Mouse (Mus musculus) limb, embryonic 10.5 days (tissue): ENCODE data around the gene Pacrg. TPM values are rescaled to one million over a fixed set of nuclear protein-coding genes. Genes with fewer than 3 reads are reported as not detected.

Experiments used
- DNase-seq: peaks from one replicate; pipeline ENCODE4 v3.0.0-alpha.2; 2017; ENCODE audit warnings: low spot score
- H3K27ac ChIP-seq: fragments of 300-500 bp; sonication (generic); 2 replicates; pipeline ENCODE4 v1.5.1; 2016; ENCODE audit warnings: mild to moderate bottlenecking
- H3K27me3 ChIP-seq: fragments of 300-500 bp; sonication (generic); 2 replicates; pipeline ENCODE4 v1.6.1; 2016; ENCODE audit warnings: low read depth, mild to moderate bottlenecking; ENCODE audit not compliant: poor library complexity, severe bottlenecking
- H3K36me3 ChIP-seq: fragments of 300-500 bp; sonication (generic); 2 replicates; pipeline ENCODE4 v1.6.1; 2016; ENCODE audit warnings: mild to moderate bottlenecking, moderate library complexity
- H3K4me1 ChIP-seq: fragments of 300-500 bp; sonication (generic); 2 replicates; pipeline ENCODE4 v1.6.1; 2016
- H3K4me3 ChIP-seq: fragments of 300-500 bp; sonication (generic); 2 replicates; pipeline ENCODE4 v1.5.1; 2016; ENCODE audit warnings: mild to moderate bottlenecking, moderate library complexity
- H3K9me3 ChIP-seq: fragments of 300-500 bp; sonication (generic); replicated peaks from 2 replicates; pipeline ENCODE4 v1.6.1; 2016; ENCODE audit warnings: mild to moderate bottlenecking
- WGBS: fragments of 180-500 bp; shearing (Covaris S2); methylation state at CpG from one replicate; pipeline ENCODE4 v1.1.7; 2016; 5-methylcytosine and 5-hydroxymethylcytosine counted together
- polyA plus RNA-seq: library from polyadenylated mRNA; unstranded; fragments of >200 nt; fragmentation: Nextera tagmentation; extraction: Ambion mirVana; gene quantifications from 2 replicates; pipeline ENCODE4 v1.2.1, GENCODE M21; 2016

Gene Pacrg
- polyA plus RNA-seq, 1 experiment from 2014 or later = 1.3 TPM

GRCm38 (mm10) chr17:10784401-10784920, 55.6 kb downstream of the Pacrg start:
- Histone ChIP-seq H3K9me3 (no peaks in the 10 kb centered on the region), H3K4me3 (no peak overlapping the region)
- 74% methylated on average over 4 of the region's 4 CpGs for WGBS

GRCm38 (mm10) chr17:10776503-10776902, 63.6 kb downstream of the Pacrg start:
- Histone ChIP-seq H3K27ac (no peak overlapping the region), H3K27me3 (no peaks in the 10 kb centered on the region), H3K36me3 (no peaks in the 10 kb centered on the region), H3K4me3 (0 out of 2 replicates have a peak overlapping the region, but pooled peaks have one; percentile 17), H3K9me3 (no peaks in the 10 kb centered on the region), H3K4me1 (peaks cover 15% of the 10 kb centered on the region)
- DNase-seq = peak; percentile 32
- 7% methylated on average over 10 of the region's 10 CpGs for WGBS

More at GRCm38 (mm10) chr17:10784401-10784920, 55.6 kb downstream of the Pacrg start:
- H3K4me1 ChIP-seq = no peaks in the 10 kb centered on the region
- H3K27me3 ChIP-seq = no peaks in the 10 kb centered on the region
- no peak overlapping the region for H3K27ac ChIP-seq
- no peak for DNase-seq
- no peaks in the 10 kb centered on the region for H3K36me3 ChIP-seq

- peaks cover 25% of the 10 kb centered on the region for H3K4me1 ChIP-seq
- no peak overlapping the region for H3K4me3 ChIP-seq
- no peak for DNase-seq
- no peak overlapping the region for H3K27ac ChIP-seq
- H3K9me3 ChIP-seq = no peaks in the 10 kb centered on the region
- 38% methylated on average over 1 of the region's 1 CpGs for WGBS
- no peaks in the 10 kb centered on the region for H3K27me3 ChIP-seq
- no peaks in the 10 kb centered on the region for H3K36me3 ChIP-seq
These were observed 65.6 kb downstream of the Pacrg start for GRCm38 (mm10) chr17:10774468-10774867.

- Histone ChIP-seq H3K27ac (no peak overlapping the region), H3K27me3 (no peaks in the 10 kb centered on the region)
These were observed 67.9 kb downstream of the Pacrg start for GRCm38 (mm10) chr17:10772207-10772606.

GRCm38 (mm10) chr17:10769873-10770272, 70.2 kb downstream of the Pacrg start:
- Histone ChIP-seq H3K27ac (peak overlapping the region; percentile 42; the same call in 1 of the 2 replicates), H3K27me3 (no peaks in the 10 kb centered on the region), H3K4me3 (no peak overlapping the region), H3K9me3 (no peaks in the 10 kb centered on the region), H3K4me1 (peaks cover 18% of the 10 kb centered on the region), H3K36me3 (no peaks in the 10 kb centered on the region)
- 19% methylated on average over 6 of the region's 6 CpGs for WGBS
- peak; percentile 52 for DNase-seq

More at GRCm38 (mm10) chr17:10772207-10772606, 67.9 kb downstream of the Pacrg start:
- Histone ChIP-seq H3K9me3 (no peaks in the 10 kb centered on the region), H3K4me3 (no peak overlapping the region), H3K4me1 (peaks cover 28% of the 10 kb centered on the region), H3K36me3 (no peaks in the 10 kb centered on the region)
- no peak for DNase-seq
- WGBS = 78% methylated on average over 3 of the region's 3 CpGs

- WGBS = 87% methylated on average over 10 of the region's 10 CpGs
- Histone ChIP-seq H3K27ac (no peak overlapping the region), H3K4me3 (no peak overlapping the region)
These were observed 73.2 kb downstream of the Pacrg start for GRCm38 (mm10) chr17:10766735-10767406.

GRCm38 (mm10) chr17:10764343-10764742, 75.8 kb downstream of the Pacrg start:
- DNase-seq = no peak
- H3K27ac ChIP-seq = no peak overlapping the region
- H3K36me3 ChIP-seq = no peaks in the 10 kb centered on the region
- no peak overlapping the region for H3K4me3 ChIP-seq
- no peaks in the 10 kb centered on the region for H3K27me3 ChIP-seq
- whole genome bisulfite sequencing = 97% methylated on average over 1 of the region's 1 CpGs
- H3K4me1 ChIP-seq = peaks cover 2% of the 10 kb centered on the region
- no peaks in the 10 kb centered on the region for H3K9me3 ChIP-seq

More at GRCm38 (mm10) chr17:10766735-10767406, 73.2 kb downstream of the Pacrg start:
- Histone ChIP-seq H3K36me3 (no peaks in the 10 kb centered on the region), H3K27me3 (no peaks in the 10 kb centered on the region), H3K9me3 (no peaks in the 10 kb centered on the region), H3K4me1 (peaks cover 12% of the 10 kb centered on the region)
- DNase-seq = no peak

- Histone ChIP-seq H3K4me3 (no peak overlapping the region), H3K9me3 (no peaks in the 10 kb centered on the region), H3K36me3 (no peaks in the 10 kb centered on the region), H3K27ac (no peak overlapping the region), H3K4me1 (no peaks in the 10 kb centered on the region), H3K27me3 (no peaks in the 10 kb centered on the region)
- no peak for DNase-seq
- 94% methylated on average over 5 of the region's 5 CpGs for WGBS
These were observed 82.7 kb downstream of the Pacrg start for GRCm38 (mm10) chr17:10757455-10757854.

- Histone ChIP-seq H3K4me1 (peaks cover 8% of the 10 kb centered on the region; the same call in 1 of the 2 replicates), H3K27me3 (no peaks in the 10 kb centered on the region), H3K4me3 (no peak overlapping the region), H3K9me3 (no peaks in the 10 kb centered on the region), H3K36me3 (no peaks in the 10 kb centered on the region), H3K27ac (peak overlapping the region; percentile 31; the same call in 1 of the 2 replicates)
- WGBS = 34% methylated on average over 4 of the region's 4 CpGs
- DNase-seq = peak; percentile 39
These were observed 95.2 kb downstream of the Pacrg start for GRCm38 (mm10) chr17:10744709-10745461.

GRCm38 (mm10) chr17:10740083-10740482, 100.0 kb downstream of the Pacrg start:
- 79% methylated on average over 2 of the region's 2 CpGs for WGBS
- H3K27me3 ChIP-seq = no peaks in the 10 kb centered on the region
- H3K36me3 ChIP-seq = no peaks in the 10 kb centered on the region
- no peaks in the 10 kb centered on the region for H3K9me3 ChIP-seq
- peaks cover 5% of the 10 kb centered on the region; the same call in 1 of the 2 replicates for H3K4me1 ChIP-seq
- no peak overlapping the region for H3K4me3 ChIP-seq
- no peak for DNase-seq
- no peak overlapping the region for H3K27ac ChIP-seq

- no peaks in the 10 kb centered on the region for H3K27me3 ChIP-seq
- no peak for DNase-seq
- no peak overlapping the region for H3K27ac ChIP-seq
- no peaks in the 10 kb centered on the region for H3K36me3 ChIP-seq
- no peaks in the 10 kb centered on the region for H3K4me1 ChIP-seq
- no peaks in the 10 kb centered on the region for H3K9me3 ChIP-seq
- no peak overlapping the region for H3K4me3 ChIP-seq
These were observed 102.1 kb downstream of the Pacrg start for GRCm38 (mm10) chr17:10737966-10738365.

- Histone ChIP-seq H3K4me3 (no peak overlapping the region), H3K9me3 (no peaks in the 10 kb centered on the region), H3K27me3 (no peaks in the 10 kb centered on the region), H3K36me3 (no peaks in the 10 kb centered on the region), H3K27ac (no peak overlapping the region), H3K4me1 (no peaks in the 10 kb centered on the region)
- 85% methylated on average over 6 of the region's 6 CpGs for whole genome bisulfite sequencing
- no peak for DNase-seq
These were observed 105.4 kb downstream of the Pacrg start for GRCm38 (mm10) chr17:10734733-10735132.
